Mouse (Mus musculus) lung, adult 2 months (tissue): ENCODE results near the gene Tmem115.

Source experiments
- CTCF ChIP-seq: fragments of 200-500 bp; IDR thresholded peaks from 2 replicates; pipeline ENCODE4 v1.5.1; 2011; ENCODE audit warnings: mild to moderate bottlenecking, low read length, control low read depth; ENCODE audit not compliant: insufficient read depth
- POLR2A ChIP-seq: fragments of 200-500 bp; IDR thresholded peaks from 2 replicates; pipeline ENCODE4 v1.6.1; 2011; ENCODE audit warnings: low read depth, mild to moderate bottlenecking, control low read depth, low read length, borderline replicate concordance; ENCODE audit errors: extremely low read depth

DNA sequence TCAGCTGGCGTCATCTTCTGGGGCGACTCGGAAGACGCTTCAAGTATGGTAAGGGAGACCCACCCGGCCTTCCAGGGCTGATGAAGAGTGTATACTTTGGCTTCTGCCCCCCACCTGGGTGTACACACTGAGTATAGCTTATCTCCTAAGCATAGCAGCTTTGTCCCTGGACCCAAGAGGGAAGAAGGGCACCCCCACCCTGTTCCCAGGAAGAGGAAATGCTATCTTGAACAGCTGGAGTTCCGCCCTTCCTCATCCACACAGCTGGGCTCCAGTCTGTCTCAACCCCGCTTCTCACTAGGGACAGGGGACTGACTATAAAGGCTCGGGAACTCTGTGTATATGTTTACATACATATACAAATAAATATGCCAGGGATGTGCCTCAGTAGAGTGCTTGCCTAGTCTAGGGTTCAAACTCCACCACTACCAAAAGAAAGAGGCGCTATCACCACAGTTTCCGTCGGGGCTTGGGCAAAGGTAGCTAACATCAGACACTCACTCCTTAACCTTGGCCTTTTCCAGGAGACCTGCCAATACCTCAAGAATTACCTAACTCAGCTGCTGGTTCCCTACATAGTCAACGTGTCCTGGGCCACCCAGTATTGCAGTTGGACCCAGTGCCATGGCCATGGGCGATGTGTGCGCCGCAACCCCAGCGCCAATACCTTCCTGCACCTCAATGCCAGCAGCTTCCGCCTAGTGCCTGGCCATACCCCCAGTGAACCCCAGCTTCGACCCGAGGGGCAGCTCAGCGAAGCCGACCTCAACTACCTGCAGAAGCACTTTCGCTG lies 38.0 kb downstream of the Tmem115 start:
- TF ChIP-seq CTCF (no peak), POLR2A (no peak; the same call in 1 of the 2 replicates)
